Mouse (Mus musculus) adrenal gland (tissue): ENCODE results near the gene Tec.

ENCODE experiments used
- intact Hi-C: fragments of 180-260 bp; cut with DNase I; formaldehyde crosslinking; loops from one replicate; pipeline ENCODE4 v1.15.1; 2025

Gene Tec

DNA sequence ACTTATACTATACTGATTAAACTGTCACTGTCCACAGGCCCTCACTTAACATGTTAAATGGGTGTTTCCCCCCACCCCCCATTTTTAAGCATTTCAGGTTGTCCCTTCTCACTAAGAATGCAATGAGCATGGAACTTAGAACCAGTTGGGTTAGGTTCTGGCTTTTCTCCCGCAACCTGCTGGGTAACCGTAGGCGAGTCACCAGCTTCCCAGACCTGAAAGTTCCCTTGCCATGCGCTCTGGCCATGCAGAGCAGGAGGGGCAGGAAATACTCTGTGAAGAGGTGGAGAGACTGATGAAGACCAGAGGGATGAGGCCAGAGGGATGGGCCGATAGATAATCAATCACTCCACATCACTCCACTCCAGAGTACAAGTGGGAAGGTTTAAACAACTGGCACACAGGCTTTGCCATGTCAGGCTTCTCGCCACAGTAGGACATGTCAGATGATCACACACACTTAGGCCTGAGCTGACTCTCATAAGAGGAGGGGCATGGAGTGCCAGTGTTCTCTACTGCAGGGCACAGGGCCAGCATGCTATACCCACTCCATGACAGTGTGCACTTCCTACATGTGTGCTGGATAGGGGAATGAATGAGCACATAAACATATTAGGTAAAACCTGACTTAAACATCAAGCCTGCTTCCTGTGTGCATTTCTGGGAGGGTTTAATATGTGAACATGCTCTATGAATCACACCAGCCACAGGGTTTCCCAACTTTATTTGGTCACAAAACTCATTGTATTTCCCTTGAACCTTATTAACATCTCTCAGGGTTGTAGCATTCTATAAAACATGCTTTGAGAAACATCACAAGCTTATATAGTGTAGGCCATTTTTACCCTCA is 13.9 kb downstream of the Tec start:
- intact Hi-C loops, result no loop called here

GRCm38 (mm10) chr5:72853365-72853764 is 14.9 kb downstream of the Tec start:
- intact Hi-C loops, result no loop called here

DNA sequence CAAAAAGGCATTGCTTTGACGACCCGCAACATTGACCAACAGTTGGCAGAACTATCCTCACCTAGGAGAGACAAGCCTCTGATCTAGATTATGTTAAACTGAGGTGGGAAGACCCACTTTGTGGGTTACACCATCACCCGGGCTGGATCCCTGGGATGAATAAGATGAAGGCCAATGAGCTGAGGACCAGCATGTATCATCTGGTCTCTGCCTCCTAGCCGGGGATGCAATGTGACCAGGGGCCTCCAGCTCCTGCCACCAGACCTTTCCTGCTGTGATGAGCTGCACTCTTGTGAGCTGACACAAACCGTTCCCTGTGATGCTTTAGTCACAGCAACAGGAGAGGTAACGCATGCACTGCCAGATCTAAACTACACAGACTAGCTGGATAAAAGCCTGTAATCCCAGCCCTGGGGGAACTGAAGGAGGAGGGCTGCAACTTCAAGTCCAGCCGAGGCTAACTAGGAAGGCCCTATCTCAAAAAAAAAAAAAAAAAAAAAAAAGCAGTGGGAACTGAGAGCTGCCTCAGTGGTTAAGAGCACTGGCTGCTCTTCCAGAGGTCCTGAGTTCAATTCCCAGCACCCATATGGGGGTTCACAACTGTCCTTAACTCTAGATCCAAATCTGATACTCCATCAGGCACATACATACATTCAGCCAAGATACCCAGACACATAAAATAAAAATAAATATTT is 15.8 kb downstream of the Tec start:
- intact Hi-C loops, result no loop called here

DNA sequence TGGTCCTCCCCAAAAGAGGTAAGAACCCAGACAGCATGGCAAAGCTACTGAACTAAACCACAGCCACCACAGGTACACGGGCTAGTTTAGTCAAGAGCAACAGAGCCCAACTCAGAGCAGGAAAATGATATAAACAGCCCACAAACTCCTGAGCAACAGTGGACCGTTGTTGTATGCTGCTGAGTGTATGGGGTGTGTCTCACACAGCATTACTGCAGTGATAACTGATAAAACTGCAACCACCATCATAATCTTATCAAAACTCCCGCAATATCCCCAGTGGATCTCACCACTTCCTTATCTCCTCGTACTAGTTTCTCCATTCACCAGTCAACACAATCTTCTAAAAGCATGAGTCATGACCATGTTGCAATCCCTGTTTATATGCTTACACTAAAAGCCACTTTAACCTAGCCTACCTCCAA is 16.6 kb downstream of the Tec start:
- intact Hi-C loops, result no loop called here

- intact Hi-C loops, result no loop called here
These were observed 17.2 kb downstream of the Tec start for GRCm38 (mm10) chr5:72850926-72851673.

DNA sequence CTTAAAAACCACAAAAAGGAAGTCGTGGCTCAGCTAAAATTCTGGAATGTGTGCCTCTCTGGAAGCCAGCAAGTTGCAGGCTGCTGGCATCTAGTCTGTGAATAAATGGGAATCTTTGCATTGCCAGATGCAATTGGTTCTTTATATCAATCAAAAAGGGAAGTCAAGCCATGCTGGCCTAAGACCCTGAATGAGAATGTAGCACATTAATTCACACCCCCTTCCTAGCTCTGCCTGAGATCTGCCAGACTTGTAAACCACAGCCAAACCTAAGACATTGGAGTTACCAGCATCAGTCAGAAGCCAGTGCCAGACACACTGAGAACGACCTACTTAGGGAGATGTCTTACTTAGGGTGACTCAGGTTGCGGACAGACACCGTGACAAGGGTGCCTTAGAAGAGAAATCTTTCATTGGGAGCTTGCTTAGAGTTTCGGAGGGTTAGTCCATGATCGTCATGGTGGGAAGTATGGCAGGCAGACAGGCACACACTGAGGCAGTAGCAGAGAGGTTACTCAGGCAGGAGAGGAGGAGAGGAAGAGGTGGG is 19.3 kb downstream of the Tec start:
- intact Hi-C loops, result no loop called here

DNA sequence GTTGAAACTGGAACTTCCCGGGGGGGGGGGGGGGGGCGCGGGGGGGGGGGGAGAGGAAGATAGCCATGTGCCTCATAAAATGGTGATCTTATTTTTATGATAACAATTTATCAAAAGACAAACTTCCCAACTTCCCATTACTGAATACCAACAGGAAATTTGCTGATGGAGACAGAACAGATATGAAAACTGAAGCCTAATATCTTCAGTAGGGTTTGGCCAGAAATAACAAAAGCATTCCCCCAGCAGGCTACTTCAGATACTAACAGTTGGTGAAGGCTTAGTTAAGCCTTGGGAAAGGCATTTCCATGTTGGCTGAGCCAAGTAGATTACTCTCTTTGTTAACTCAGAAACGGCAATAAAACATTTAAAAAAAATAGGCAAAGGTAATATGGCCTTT is 21.6 kb downstream of the Tec start:
- intact Hi-C loops, result no loop called here

GRCm38 (mm10) chr5:72845928-72846630 is 22.2 kb downstream of the Tec start:
- intact Hi-C loops, result no loop called here

- intact Hi-C loops, result no loop called here
These were observed 23.3 kb downstream of the Tec start for GRCm38 (mm10) chr5:72844776-72845495.

GRCm38 (mm10) chr5:72844294-72844693 is 24.0 kb downstream of the Tec start:
- intact Hi-C loops, result no loop called here

DNA sequence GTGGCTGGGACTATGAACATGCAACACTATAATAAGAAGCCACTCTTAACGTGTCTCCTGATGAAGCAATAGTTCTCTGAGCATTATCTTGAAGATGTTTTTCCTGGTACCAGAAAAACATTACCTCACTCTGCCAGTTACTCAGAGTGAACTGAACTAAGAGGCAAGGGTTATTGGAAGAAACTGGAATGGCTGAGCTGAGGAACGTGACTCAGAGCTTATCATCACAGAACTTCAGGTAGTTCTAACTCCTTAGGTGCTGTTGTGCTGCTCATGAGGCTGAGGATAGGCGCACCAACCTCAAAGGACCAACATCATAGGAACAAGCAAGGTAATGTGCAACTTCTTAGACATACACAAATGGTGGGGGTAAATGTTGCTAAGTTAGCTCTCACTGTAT is 28.6 kb downstream of the Tec start:
- intact Hi-C loops, result no loop called here

- intact Hi-C loops, result no loop called here
These were observed 29.3 kb downstream of the Tec start for GRCm38 (mm10) chr5:72838976-72839375.

DNA sequence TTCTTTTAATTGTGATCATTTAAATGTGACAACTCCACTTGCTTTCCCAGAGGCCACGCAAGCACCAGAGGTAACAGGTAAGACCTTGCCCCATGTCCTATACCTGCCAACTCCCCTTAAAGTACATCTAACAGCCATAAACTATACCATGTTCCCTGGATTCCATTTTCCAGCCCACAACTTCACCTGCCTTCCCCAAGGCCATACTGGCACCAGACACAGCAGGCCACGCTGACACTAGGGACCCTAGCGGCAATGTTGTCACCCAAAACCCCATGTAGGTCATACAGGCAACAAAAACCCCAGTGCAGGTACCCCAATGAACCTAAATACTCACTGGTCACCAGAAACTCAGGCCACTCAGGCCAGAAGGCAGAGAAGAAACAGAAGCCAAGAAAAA is 32.6 kb downstream of the Tec start:
- intact Hi-C loops, result no loop called here

- intact Hi-C loops, result no loop called here
These were observed 35.1 kb downstream of the Tec start for GRCm38 (mm10) chr5:72832904-72833765.

DNA sequence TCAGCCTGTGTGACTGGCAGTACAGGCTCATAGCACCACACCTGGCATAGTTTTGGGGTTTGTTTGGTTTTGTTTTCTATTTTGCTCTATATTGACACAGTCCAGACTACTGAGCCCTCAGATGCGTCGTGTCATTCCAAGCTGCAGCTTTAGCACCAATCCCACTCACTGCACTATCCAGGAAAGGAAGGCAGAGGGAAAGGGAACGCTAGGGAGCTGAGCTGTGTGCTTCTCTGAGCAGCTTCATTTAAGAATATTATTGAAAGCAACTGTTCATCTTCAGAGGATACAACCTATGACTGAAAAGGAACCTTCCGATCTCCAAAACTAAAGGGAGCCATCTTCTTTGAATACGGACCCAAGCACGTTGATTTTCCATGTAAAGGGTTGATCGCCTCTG is 36.1 kb downstream of the Tec start:
- intact Hi-C loops, result no loop called here

GRCm38 (mm10) chr5:72830988-72831610 is 37.2 kb downstream of the Tec start:
- intact Hi-C loops, result no loop called here

DNA sequence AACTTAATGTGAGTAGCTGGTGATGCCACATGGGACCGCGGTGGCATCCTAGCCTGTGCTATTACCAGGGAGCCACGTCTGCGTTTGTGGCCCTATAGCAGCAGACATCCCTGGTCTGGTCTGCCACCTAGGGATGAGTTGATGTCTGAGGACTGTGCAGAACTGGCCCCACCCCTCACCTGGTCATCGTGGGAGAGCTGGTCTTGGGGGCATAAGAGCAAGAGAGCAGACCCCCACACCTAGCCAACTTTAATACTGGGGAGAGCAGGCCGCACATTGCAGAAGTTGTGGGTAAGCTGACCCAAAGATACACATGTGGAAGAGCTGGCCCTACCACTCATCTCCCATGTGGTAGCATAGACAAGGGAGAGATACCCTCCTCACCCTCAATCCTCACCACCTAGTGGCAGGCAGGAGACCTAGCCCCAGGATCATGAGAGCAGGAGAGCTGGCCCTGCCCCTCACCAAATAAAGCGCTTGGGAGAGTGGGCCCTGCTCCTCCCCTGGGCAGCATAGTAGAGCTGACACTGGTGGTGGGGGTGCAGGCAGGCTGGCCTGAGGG is 38.7 kb downstream of the Tec start:
- intact Hi-C loops, result no loop called here

DNA sequence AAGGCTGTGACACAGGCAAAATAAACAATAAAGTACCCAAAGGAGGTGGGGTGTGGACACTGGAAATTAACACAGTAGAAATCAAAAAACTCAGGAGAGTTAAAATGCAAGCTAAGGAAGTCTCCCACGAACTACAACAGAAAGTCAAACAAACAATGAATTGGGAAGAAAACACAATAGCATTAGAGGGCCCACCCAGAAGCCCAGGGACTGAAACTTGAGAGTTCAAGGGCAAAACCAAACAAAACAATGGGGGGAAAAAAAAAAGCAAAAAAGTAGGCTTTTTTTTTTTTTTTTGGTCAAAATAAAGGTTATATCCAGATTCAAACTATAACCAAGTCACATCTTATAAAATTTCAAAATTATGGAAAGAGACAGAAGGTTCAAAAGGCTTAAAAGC is 39.9 kb downstream of the Tec start:
- intact Hi-C loops, result no loop called here

DNA sequence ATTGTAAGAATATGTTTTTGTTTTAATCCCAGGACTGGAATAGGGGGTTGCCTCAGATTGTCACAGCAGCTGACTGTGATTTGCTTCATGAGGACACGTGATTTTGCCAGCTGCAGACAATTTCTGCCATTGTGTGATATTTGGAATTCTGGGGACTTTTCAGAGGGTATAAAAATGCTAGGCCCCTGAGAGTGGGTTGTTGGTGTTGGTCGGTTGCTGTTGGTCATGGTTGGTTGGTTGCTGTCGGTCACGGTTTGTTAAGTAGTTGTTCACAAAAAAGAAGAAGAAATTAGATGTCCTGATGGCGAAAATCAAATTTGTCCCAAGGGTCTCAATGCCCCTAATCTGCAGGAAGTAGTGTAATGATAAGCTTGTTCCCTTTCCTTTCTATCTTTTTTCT is 40.8 kb downstream of the Tec start:
- intact Hi-C loops, result no loop called here
